Mouse (Mus musculus): ENCODE data around the gene Sirpa.

The Sirpa gene

DNA sequence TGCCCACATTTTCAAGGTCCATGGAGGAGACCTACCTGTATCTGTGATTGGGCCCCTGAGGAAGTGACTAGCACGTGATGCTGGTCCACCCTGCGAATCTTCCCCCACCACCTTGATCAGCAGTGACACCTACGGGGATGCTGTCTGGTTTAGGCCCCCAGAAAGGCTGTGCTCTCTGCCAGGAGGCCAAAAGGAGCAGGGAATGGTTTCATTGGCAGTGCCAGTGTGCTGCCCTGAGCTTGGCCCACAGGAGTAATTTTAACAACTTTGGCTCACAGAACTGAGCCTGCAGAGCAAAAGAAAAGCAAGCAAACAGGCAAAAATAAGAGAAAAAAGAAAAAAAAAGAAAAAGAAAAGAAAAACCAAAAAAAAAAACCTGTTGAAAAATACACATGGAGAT lies 13.2 kb downstream of the Sirpa start:
- DNase-seq (ENCODE audit: low read depth in 1 of 2, low spot score in 2 of 2): no peak

- DNase-seq (ENCODE audit: low read depth in 1 of 2, low spot score in 2 of 2): no peak
These were observed 13.6 kb downstream of the Sirpa start for GRCm38 (mm10) chr2:129606269-129606668.

- no peak for DNase-seq (ENCODE audit: low read depth in 1 of 2, low spot score in 2 of 2)
These were observed 14.3 kb downstream of the Sirpa start for GRCm38 (mm10) chr2:129606899-129607298.

GRCm38 (mm10) chr2:129613971-129614370 lies 21.3 kb downstream of the Sirpa start:
- DNase-seq (ENCODE audit: low read depth in 1 of 2, low spot score in 2 of 2): no peak

DNA sequence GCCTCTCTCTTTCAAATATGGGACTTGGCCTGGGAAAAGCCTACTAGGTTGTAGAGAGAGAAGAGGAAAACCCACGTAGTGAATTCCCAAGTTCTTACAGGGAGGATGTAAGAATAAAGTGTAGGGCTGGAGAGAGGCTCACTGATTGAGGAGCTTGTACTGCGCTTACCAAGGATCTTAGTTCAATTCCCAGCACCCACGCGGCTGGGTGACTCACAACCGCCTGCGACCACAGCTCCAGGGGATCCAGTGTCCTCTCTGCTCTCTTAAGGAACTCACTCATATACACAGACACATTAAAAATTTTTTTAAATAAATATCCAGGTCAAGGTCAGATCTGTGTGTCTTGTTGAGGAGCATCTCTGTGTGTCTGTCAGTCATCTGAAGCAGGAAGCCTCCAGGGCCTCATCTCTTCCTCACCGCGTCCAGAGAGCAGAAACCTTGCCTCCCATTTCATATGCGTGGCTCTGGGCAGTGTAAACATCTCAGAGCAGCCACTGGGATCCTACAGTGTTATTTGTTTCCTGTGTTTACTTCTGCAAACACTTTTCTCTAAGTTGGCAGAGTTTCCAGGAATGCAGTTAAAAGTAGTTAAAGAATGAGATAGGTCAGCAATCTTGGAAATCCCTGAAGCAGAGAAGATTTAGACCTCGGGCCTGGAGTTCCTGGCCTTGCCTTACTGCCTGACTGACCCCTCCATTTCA lies 22.0 kb downstream of the Sirpa start:
- DNase-seq (ENCODE audit: low read depth in 1 of 2, low spot score in 2 of 2): no peak

DNA sequence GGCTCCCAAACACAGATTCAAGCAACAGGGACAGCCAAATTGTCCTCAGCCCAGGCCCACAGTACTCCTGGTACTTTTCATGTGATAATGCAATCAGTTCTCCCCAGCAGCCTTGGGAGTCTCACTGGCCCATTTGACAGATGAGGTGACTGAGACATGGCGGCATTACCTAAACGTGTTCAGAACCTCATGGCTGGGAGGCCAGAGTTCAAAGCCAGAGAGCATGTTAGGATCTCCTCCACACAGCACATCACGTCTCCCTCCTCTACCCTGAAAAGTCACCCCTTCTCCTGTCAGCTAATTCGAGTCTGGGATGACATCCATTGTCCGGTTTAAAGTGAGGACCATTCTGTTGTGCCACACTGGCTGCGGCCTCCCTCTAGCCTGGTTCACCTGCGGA lies 27.5 kb downstream of the Sirpa start:
- no peak for DNase-seq (ENCODE audit: low read depth in 1 of 2, low spot score in 2 of 2)

- DNase-seq (ENCODE audit: low read depth in 1 of 2, low spot score in 2 of 2): no peak
These were observed 28.2 kb downstream of the Sirpa start for GRCm38 (mm10) chr2:129620881-129621280.

DNA sequence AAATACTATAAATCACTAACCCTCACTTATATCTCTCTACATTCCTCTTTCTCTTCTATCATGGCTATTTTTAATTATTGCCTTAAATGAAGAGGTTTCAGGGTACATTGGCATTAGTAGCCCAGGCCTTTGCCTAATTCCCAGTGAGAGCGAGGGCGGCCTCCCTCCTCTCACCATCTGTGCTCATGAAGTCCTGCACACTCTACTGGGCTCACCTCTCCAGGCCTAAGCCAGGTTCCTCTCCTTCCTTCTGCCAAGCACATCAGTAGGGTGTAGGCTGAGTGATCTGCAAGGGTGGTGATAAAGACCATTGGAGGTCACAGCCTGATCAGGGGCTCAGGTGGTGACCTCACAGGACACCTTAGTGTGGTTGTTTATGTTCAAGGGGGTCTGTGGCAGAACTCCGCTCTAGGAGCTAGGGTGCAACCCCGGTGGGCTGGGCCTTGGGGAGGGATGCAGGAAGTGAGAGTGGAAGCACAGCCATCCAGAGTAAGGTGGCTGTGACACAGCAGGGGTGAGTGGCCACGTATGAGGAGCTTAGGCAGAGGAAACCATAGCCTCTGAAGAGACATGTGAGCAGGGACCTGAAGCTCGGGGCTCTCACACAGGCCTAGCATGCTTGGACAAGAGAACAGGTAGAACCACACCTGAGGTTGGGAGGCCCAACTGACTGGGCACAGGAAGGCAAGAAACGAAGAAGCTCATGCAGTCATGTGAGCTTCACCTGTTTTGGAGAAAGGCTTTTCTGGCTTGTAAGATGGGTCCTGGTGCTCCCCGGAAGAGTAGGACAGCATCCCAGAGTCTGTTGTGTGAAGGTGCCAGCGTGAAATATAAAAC lies 29.2 kb downstream of the Sirpa start:
- no peak for DNase-seq (ENCODE audit: low read depth in 1 of 2, low spot score in 2 of 2)

DNA sequence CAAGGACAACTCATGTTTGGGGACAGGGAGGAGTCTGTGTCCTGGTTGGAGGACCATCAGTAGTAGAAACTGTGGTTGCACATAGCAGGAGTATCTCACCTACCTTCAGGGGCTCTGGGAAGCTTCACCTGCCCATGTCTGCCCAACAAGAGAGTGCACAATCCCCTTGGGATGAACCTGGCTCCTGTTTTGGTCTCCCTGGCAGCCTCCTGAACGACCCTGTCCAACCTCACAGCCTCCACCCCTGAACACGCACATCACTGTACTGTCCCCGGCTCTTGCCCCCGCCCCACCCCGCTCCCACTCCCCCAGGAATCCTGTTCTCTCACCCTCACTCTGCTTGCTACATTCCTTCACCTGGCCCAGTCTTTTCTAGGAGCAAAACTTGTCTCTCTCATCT lies 30.3 kb downstream of the Sirpa start:
- DNase-seq (ENCODE audit: low read depth in 1 of 2, low spot score in 2 of 2): no peak

DNA sequence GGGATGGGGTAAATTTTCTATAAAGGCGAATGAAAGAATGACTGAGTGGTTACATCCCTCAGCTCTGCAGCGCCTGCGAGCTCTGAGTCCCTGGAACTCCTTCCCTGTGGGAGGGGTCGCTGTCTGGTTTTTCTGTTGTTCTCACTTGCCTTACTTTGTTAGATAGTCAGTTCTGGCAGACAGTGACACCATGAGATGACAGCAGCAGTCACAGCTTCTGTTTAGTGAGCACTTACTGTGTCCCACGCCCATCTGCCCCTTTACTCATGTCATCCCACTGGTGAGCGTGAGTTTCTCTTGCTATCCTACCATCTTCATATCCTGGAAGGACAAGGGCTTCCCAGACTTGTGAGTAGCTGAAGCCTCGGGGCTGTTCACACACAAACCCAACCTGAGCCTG lies 31.1 kb downstream of the Sirpa start:
- DNase-seq (ENCODE audit: low read depth in 1 of 2, low spot score in 2 of 2): no peak

- DNase-seq (ENCODE audit: low read depth in 1 of 2, low spot score in 2 of 2): no peak
These were observed 31.7 kb downstream of the Sirpa start for GRCm38 (mm10) chr2:129624246-129624918.

DNA sequence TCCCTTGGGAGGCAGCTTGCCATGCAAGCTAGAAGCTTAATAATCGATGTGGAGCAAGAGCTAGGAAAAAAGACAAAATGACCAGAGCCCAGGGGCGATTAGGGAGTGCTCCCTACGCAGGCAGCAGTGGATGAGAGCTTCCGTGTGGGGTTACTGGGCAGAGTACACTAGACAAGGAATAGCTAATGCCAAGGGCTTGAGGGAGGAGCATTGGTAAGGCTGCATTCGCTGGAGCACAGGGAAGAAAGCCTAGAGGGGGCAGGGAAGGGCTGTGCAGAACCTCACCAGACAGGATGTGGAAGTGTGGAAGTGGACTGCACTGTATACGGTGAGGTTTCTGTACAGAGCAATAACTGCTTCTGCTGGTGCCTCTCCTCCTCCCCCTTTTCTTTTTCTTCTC lies 32.3 kb downstream of the Sirpa start:
- no peak for DNase-seq (ENCODE audit: low read depth in 1 of 2, low spot score in 2 of 2)

- DNase-seq (ENCODE audit: low read depth in 1 of 2, low spot score in 2 of 2): no peak
These were observed 33.2 kb downstream of the Sirpa start for GRCm38 (mm10) chr2:129625845-129626244.

DNA sequence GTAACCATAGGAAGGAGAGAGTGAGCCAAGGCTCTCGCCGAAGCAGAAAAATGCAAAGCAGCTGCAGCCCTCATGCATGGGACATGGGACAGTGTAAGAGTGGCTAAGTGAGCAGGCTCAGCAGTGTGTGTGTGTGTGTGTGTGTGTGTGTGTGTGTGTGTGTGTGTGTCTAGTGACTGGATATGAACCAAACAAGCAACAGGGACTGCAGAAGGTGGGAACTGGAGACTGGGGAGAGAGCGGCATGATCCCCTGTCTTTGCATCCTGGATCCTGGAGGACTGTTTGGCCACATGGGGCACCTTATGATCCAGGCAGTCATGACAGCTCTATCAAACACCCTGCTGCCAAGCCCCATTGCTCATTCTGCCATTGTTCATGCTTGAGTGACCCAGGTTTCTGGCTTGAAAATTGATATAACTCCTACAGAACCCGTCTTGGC lies 34.0 kb downstream of the Sirpa start:
- no peak for DNase-seq (ENCODE audit: low read depth in 1 of 2, low spot score in 2 of 2)

DNA sequence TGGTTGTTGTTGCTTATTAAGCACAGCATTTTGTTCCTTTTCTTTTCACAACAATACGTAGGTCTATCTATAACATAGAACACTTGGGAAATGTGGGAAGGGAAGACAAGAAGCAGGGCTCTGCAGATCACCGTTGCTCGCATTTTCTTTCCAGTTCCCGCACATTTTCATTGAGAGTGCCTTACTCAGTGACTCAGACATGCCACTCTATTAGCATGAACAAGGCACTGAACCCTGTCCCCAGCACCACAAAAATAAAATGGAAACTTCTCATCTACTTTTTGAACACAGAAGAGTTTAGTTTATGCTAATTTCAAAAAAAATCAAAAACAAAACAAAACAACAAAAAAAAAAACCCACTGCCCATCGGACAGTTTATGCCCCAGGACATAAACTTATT lies 34.5 kb downstream of the Sirpa start:
- no peak for DNase-seq (ENCODE audit: low read depth in 1 of 2, low spot score in 2 of 2)

DNA sequence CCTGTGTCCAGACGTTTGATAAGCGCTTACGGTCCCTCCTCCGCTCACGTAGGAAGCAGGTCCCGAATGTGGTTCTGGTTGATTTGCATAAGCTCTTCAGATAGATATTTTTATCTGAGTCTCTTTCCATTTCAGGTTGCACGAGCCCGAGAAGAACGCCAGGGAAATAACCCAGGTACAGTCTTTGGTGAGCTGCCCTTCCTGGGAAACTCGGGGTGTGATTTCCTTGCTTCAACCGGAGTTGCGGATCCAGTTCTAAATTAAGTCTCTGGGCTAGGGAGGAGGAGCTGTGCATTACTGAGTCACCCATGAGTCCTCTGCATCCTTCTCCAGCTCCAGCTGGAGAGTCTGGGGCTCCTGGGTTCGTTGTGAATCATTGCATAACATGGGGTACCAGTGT lies 35.2 kb downstream of the Sirpa start:
- DNase-seq (ENCODE audit: low read depth in 1 of 2, low spot score in 2 of 2): no peak

DNA sequence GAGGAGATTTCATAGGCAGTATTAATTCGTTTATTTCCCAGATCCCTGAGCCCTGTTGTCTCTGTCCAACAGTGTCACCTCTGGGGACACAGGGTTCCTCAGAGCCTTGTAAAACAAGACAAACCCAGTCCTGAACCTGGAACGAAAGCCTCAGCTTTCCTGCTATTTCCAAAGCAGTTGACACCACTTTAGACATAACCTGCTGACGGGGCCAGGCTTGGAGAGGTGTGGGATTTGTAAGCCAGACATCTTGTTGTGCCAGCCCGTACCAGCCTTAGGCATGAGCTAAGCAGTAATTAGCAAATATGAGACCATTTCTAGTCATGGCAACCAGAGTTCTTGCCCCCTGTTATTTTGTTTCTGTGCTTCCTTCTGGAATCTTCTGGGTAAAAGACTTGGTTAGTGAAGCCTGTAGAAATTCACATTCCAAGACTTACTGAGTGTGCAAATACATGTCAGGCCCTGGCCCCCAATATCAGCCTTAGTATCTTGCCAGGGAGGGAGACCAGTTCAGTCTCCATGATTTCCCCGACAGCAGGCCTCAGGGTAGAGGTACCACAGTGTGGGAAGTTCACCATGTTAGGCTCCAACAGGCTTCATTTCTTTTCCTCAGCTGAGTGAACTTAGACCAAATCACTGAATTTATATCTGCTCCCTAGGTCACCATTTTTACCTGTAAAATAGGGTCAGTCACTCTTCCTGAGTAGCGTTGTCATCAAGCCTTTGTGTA lies 36.0 kb downstream of the Sirpa start:
- no peak for DNase-seq (ENCODE audit: low read depth in 1 of 2, low spot score in 2 of 2)

GRCm38 (mm10) chr2:129629786-129630531 lies 37.3 kb downstream of the Sirpa start:
- no peak for DNase-seq (ENCODE audit: low read depth in 1 of 2, low spot score in 2 of 2)

GRCm38 (mm10) chr2:129630532-129630886 lies 37.9 kb downstream of the Sirpa start:
- DNase-seq (ENCODE audit: low read depth in 1 of 2, low spot score in 2 of 2): no peak

GRCm38 (mm10) chr2:129630978-129631660 lies 38.5 kb downstream of the Sirpa start:
- DNase-seq (ENCODE audit: low read depth in 1 of 2, low spot score in 2 of 2): no peak
